Mouse (Mus musculus) embryo, embryonic 11 days (tissue): ENCODE data around the gene Osbpl3.

ENCODE experiments used
- DNase-seq: peaks from one replicate; pipeline ENCODE4 v3.0.0-alpha.2; 2015

Gene Osbpl3

DNA sequence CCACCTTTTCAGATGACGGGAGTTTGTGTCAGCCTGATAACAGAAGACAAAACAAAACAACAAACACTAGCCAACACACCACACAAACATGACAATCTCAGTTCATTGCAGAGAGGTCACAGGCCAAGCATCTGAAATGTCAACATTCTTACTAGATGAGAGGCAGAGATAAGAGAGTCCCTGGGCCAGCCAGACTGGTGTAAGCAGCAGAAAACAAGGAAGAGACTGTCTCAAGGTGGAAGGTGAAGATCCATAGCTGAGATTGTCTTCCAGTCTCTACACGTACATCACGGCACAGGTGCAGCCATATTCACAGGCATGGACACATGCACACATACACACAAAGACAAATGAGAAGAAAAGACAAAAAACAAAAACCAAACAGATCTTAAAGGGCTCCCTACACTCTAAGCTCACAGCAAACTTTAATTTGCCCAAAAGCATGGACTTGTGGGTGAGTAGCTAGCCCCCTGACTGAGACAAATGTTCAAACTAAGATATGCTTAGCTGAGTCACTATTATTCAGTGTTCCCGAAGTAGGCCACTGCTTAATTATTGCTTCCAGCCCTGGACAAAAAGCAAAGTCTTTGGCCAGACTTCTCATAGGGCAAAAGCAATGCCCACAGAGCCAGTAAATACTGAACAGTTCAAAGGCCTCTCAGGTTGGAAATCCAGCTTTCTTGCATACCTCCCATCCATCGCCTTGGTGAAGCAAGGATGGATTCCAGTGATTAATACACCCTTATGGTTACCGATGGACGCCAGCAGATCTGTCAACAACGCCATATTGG lies 87.3 kb downstream of the Osbpl3 start:
- DNase-seq, result no peak

- DNase-seq, result no peak
These were observed 88.2 kb downstream of the Osbpl3 start for GRCm38 (mm10) chr6:50367836-50368235.

- DNase-seq, result no peak
These were observed 89.3 kb downstream of the Osbpl3 start for GRCm38 (mm10) chr6:50366724-50367123.

DNA sequence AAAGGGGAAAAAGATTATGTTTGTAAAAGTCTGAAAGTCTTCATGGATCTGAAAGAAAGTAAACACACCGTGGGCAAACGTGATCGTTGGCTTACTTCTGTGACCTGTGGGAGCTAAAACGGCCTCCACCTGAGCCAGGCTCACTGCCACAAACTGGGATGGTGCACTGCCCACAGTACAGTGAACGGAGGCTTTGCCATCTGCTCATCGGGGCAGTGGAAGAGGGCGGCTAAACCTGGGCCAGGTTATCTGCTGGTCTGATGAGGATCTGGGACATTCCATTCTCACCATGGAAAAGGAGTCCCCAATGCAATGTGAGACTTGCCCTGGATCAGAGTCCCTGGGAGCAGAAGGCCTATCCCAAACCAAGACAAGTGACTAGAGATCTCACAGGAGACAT lies 89.7 kb downstream of the Osbpl3 start:
- DNase-seq, result no peak

DNA sequence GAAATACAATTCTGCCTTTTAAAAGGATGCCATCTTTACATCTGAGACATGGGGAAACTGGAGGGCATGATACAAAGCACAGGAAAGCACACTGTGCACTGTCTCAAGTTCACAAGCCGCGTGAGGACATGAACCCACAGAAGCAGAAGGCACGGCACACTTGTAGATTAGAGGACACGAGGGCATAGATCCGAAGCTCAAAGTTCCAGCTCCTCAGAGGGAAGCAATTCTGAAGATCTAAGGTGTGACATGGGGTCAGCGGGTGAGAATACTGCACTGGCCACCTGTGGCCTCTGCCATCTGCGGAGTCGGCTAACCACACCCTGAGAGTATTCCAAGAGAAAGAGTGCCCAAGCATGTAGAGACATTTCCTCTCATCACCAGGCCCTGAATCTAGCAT lies 91.6 kb downstream of the Osbpl3 start:
- no peak for DNase-seq

GRCm38 (mm10) chr6:50363385-50363784 lies 92.6 kb downstream of the Osbpl3 start:
- no peak for DNase-seq

GRCm38 (mm10) chr6:50362704-50363261 lies 93.2 kb downstream of the Osbpl3 start:
- no peak for DNase-seq

DNA sequence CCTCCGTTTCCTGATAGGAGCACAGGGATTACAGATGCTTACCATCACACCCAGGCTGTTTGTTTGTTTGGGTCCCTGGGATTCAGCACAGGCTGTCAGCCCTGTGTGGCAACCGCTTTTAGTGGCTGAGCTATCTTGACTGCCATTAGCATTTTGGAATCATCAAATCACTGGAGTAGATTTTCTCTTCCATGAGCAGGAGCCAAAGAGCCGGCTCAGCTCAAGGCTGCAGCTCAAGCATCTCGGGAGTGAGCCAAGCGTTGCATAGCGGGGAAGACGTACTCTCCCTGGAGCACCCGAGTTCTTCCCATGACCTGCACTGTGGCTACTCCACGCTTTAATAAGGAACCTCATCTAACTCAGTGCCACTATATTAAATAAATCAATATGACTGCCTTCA lies 93.8 kb downstream of the Osbpl3 start:
- no peak for DNase-seq

DNA sequence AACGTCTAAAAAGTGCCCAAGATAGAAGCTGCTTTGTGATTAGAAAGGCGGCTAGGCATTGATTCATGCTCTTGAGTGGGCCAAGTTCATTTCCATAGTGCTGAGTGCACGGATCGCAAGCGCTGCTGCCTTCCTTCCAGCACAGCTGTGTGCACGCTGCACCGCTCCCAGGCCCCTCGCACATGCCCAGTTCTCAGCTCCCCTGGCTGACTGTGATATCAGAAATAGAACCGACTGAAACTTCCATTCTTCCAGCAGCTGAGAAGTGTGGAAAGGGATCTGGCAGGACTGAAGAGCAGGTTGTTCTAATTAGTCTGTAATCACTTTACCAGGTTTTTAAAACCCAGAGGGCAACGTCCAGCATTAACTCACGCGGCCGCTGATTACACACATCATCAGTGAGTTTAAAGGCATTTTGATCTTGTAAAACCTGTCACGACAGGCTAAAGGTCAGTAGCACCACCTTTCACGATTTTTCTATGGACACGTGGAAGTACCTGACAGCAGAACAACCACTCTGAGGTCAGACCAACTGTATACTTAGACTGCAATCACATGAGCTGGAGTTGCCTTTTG lies 97.8 kb downstream of the Osbpl3 start:
- DNase-seq, result peak; percentile 46

DNA sequence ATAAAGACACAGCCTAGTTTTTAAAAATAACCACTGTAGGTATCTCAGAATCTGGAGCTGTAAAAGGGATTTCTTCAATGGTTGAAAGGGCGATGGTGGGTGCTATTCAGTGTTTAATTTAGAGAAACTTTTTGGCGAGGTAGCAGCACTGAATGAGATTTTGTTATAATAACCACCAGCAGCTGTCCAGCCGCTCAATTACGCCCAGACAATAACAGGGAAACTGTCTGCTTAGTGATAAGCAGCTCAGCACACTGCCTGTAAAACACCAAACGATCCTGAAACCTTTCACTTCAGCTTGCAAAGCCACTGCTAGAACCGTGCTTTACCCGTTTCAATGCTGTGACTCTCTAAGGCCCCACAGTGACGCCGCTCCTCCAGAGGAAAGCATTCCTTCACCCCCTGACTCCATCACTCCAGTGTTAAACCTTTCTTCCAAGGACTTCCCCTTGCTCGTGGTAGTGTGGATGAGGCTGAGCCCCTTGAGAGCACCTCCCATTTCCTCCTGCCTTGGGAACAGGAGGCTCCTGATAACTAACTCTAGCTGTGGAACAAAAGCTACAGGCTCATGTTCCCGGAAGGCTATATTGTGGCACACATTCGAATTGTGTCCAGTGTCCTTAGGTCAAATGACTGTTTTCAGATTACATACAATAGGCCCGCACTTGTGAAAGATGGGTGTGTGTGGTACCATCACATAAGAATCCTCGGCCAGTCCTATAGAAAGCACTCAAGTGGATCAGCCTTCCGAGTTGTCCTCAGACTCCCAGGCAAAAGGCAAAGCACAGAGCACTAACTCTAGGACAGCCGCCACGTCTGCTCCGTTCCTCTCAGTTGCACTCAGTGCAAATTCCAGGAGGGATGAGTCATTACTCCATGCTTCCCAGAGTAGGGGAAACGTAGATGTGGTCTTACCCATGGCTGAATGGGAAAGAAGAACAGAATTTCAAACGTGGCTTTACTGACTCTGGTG lies 101.0 kb downstream of the Osbpl3 start:
- peak; percentile 25 for DNase-seq

DNA sequence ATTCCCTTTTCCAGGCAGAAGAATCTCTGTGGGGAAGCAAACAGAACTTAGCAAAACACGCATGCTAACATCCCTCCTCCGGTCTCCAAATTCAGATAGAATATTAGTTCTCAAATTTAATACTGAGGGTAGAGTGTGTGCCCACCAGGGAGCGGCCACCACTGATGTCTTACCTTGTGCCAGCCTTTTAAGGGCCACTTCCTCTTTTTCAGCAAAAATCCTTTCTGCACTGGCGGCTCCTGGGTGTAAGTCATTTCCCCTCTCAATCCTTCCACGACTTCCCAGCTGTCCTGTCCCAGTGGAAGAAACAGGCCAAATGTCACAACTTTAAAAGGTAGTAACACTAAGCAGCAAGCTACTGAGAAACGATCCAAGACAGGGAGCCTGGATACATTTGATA lies 103.2 kb downstream of the Osbpl3 start:
- no peak for DNase-seq

- DNase-seq, result no peak
These were observed 105.1 kb downstream of the Osbpl3 start for GRCm38 (mm10) chr6:50350911-50351310.

DNA sequence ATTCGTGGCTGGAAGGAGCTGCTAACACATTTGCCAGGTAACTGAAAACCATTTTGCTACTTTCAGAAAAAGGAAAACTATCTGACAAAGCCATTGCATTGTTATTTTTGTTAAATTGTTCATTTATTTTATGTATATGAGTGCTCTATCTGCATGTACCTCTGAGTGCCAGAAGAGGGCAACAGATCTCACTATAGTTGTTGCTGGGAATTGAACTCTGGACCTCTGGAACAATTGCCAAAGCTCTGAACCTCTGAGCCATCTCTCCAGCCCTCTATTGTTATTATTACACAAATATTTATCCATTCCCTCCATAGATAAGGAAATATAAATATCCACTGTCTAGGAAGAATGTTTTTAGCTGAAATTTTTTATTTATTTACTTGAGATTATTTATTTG lies 107.4 kb downstream of the Osbpl3 start:
- no peak for DNase-seq

DNA sequence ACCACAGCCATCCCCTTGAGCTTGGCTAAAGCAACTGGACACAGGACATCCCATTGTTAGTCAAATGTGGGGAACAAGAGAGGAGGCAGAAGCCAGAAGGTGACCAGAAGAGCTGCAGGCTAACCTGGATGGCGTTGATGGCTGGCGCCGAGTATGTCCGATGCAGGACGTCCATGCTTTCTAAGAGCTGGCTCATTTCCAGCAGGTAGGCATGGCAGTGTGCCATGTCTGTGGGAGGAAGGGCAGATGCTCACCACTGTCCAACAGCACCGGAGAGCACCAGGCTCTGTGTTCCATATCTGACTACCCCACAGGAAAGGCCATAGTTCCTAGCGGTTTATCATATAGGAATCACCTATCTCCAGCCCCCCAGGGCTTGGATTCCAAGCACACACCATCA lies 109.8 kb downstream of the Osbpl3 start:
- no peak for DNase-seq

DNA sequence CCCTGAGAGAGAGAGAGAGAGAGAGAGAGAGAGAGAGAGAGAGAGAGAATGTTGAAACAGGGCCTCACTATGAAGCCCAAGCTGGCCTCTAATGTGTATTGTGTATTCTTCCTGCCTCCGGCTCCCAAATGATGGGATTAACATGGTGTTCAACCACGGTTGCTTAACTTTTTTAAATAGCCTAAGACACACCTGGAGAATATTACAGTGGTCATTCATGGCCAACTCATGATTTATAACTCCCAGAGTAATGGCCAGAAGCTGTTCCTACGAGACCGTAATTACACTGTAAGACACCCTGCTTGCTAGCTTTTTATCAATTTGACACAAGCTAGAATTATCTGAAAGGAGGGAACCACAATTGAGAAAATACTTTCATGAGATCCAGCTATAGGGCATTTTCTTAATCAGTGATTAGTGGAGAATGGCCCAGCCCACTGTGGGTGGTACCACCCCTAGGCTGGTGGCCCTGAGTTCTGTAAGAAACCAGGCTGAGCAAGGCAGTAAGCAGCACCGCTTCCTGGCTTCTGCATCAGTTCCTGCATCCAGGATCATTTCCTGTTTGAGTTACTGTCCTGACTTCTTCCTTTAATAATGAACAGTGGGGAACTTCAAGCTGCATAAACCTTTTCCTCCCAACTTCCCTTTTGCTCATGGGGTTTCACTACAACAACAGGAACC lies 115.6 kb downstream of the Osbpl3 start:
- no peak for DNase-seq

DNA sequence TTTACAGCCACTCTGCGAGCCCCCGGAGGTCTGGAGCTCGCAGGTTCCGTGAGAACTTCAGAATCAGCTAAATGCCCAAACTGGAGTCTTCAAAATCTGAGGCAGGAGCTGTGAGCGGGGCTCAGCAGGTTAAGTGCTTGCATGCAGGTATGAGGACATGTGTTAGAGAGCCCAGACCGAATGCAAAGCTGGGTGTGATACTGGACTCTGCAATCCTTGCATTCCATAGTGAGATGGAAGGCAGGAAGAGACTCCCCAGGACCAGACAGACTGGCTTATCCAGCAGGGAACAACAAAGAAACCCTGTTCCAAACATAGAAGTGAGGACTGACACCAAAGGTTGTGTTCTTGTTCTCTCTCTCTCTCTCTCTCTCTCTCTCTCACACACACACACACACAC lies 118.6 kb downstream of the Osbpl3 start:
- no peak for DNase-seq

DNA sequence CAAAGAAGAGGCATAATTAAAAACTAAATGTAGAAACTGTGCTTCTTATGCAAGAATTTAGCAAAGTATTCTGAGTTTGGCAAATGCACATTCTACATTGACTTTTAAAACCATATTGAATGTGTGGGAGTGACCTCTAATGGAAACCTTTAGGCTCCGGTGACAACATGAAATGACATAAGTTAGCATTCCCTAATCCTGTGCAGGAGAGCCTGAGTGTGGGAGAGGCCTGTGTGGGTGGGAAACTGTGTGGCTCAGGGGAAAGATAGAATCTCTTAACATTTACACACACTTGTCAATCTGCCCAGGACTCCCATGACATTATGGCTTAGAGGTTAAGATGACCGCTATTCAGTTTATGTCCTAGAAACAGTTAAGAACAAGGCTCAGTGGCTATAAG lies 119.6 kb downstream of the Osbpl3 start:
- DNase-seq, result no peak

GRCm38 (mm10) chr6:50334846-50335821 lies 120.9 kb downstream of the Osbpl3 start:
- no peak for DNase-seq

- DNase-seq, result no peak
These were observed 122.7 kb downstream of the Osbpl3 start for GRCm38 (mm10) chr6:50333346-50333745.

DNA sequence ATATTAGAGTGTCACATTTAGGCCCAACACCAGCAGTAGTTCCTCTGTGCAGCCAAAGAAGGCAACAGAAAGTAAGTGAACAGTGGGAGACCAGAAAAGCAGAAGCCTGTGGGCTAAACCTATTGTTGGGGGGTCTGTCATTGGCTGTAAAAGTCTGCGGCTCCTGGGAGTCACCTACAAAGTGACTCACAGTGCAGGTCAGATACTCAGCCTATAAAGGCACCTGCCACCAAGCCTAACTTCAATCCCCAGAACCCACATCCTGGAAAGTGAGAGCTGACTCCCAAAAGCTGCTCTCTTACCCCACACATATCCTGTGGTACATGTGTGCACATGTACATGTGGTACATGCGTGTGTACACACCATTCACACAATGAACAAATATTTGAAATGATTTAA lies 124.5 kb downstream of the Osbpl3 start:
- DNase-seq, result no peak

- DNase-seq, result no peak
These were observed 126.6 kb downstream of the Osbpl3 start for GRCm38 (mm10) chr6:50329380-50329779.
